Mouse (Mus musculus): ENCODE measurements around the gene Frat1. TPM values are rescaled to one million over a fixed set of nuclear protein-coding genes. Genes with fewer than 3 reads are reported as not detected.

Frat1 gene
- polyA plus RNA-seq, 1 experiment from 2014 or later = 12.2 TPM

GRCm38 (mm10) chr19:41796789-41797327 lies 32.9 kb upstream of the Frat1 start:
- Histone ChIP-seq H3K4me2 (ENCODE audit: low read depth, low read length) (no peak overlapping the region), H3K4me1 (ENCODE audit: control insufficient read depth, insufficient read depth, low read length) (peaks cover 22% of the 10 kb centered on the region), H3K9me3 (ENCODE audit: control insufficient read depth, low read length) (no peaks in the 10 kb centered on the region), H3K9ac (ENCODE audit: low read depth, low read length) (no peak overlapping the region), H3K4me3 (ENCODE audit: low read length) (no peak overlapping the region), H3K27ac (ENCODE audit: low read length) (no peak overlapping the region), H3K36me3 (ENCODE audit: control insufficient read depth, insufficient read depth, low read length) (no peaks in the 10 kb centered on the region), H3K27me3 (replicated peaks; ENCODE audit: control insufficient read depth, insufficient read depth, low read length) (no peaks in the 10 kb centered on the region)
- 82% methylated on average over 12 of the region's 12 CpGs for WGBS
- no peak for ATAC-seq

GRCm38 (mm10) chr19:41797536-41797935 lies 32.2 kb upstream of the Frat1 start:
- H3K4me3 ChIP-seq (ENCODE audit: low read length) = no peak overlapping the region
- no peak for ATAC-seq
- 88% methylated on average over 6 of the region's 6 CpGs for WGBS
- H3K27me3 ChIP-seq (replicated peaks; ENCODE audit: control insufficient read depth, insufficient read depth, low read length) = no peaks in the 10 kb centered on the region
- no peak overlapping the region for H3K4me2 ChIP-seq (ENCODE audit: low read depth, low read length)
- no peak overlapping the region for H3K9ac ChIP-seq (ENCODE audit: low read depth, low read length)
- no peaks in the 10 kb centered on the region for H3K9me3 ChIP-seq (ENCODE audit: control insufficient read depth, low read length)
- no peak overlapping the region for H3K27ac ChIP-seq (ENCODE audit: low read length)
- H3K36me3 ChIP-seq (ENCODE audit: control insufficient read depth, insufficient read depth, low read length) = no peaks in the 10 kb centered on the region
- H3K4me1 ChIP-seq (ENCODE audit: control insufficient read depth, insufficient read depth, low read length) = peaks cover 22% of the 10 kb centered on the region

GRCm38 (mm10) chr19:41800451-41800850 lies 29.3 kb upstream of the Frat1 start:
- 46% methylated on average over 6 of the region's 6 CpGs for WGBS
- peaks cover 15% of the 10 kb centered on the region for H3K4me1 ChIP-seq (ENCODE audit: control insufficient read depth, insufficient read depth, low read length)
- peak overlapping the region; percentile 89 for H3K9ac ChIP-seq (ENCODE audit: low read depth, low read length)
- H3K4me3 ChIP-seq (ENCODE audit: low read length) = peak overlapping the region; percentile 91
- peak overlapping the region; percentile 83 for H3K4me2 ChIP-seq (ENCODE audit: low read depth, low read length)
- no peaks in the 10 kb centered on the region for H3K27me3 ChIP-seq (replicated peaks; ENCODE audit: control insufficient read depth, insufficient read depth, low read length)
- no peaks in the 10 kb centered on the region for H3K9me3 ChIP-seq (ENCODE audit: control insufficient read depth, low read length)
- no peak for ATAC-seq
- no peak overlapping the region for H3K27ac ChIP-seq (ENCODE audit: low read length)
- no peaks in the 10 kb centered on the region for H3K36me3 ChIP-seq (ENCODE audit: control insufficient read depth, insufficient read depth, low read length)

GRCm38 (mm10) chr19:41800986-41801741 lies 28.6 kb upstream of the Frat1 start:
- Histone ChIP-seq H3K4me2 (ENCODE audit: low read depth, low read length) (peak overlapping the region; percentile 83), H3K9ac (ENCODE audit: low read depth, low read length) (peak overlapping the region; percentile 89), H3K27ac (ENCODE audit: low read length) (peak overlapping the region; percentile 38), H3K36me3 (ENCODE audit: control insufficient read depth, insufficient read depth, low read length) (no peaks in the 10 kb centered on the region), H3K4me3 (ENCODE audit: low read length) (peak overlapping the region; percentile 91), H3K9me3 (ENCODE audit: control insufficient read depth, low read length) (no peaks in the 10 kb centered on the region), H3K4me1 (ENCODE audit: control insufficient read depth, insufficient read depth, low read length) (peaks cover 12% of the 10 kb centered on the region), H3K27me3 (replicated peaks; ENCODE audit: control insufficient read depth, insufficient read depth, low read length) (no peaks in the 10 kb centered on the region)
- 4% methylated on average over 26 of the region's 26 CpGs for WGBS
- no peak; the same call in 1 of the 2 replicates for ATAC-seq

DNA sequence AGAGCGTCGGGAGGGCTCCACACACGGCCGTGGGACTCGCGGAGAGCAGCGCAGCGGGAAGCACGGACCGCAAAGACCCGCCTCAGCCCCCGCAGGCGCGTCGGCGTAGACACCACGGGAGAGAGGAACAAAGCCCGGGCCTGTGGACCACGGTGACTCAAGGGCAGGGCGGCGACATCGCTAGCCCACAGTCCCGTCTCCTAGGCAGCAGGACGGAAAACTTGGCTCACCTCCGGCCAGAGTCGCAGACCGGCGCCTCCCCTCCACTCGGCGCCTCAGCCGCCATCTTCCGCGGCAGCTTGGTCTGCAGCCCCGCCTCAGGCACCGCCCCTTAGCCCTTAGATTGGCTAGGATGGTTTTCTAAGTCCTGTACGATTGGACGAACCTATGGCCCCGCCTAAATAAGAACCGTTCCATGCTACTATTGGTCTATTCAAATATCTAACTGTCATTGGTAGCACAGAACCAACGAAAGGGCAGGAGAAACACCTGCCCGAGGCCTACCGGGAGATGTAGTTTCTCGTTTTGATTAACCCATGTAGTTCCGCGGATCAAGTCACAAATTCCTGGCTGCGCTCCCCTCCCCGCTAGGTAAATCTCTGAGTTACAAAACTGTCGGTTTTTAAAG lies 27.9 kb upstream of the Frat1 start, which contains the start of gene Arhgap19:
Arhgap19 (minus strand) TSS at position 306 of the 628 bp plus-strand sequence.
- peaks cover 10% of the 10 kb centered on the region for H3K4me1 ChIP-seq (ENCODE audit: control insufficient read depth, insufficient read depth, low read length)
- peak within 1 kb of the TSS; percentile 89 for H3K9ac ChIP-seq (ENCODE audit: low read depth, low read length)
- no peaks in the 10 kb centered on the region for H3K36me3 ChIP-seq (ENCODE audit: control insufficient read depth, insufficient read depth, low read length)
- peak within 1 kb of the TSS; percentile 38 for H3K27ac ChIP-seq (ENCODE audit: low read length)
- peak within 1 kb of the TSS; percentile 91 for H3K4me3 ChIP-seq (ENCODE audit: low read length)
- WGBS = under 1% methylated on average over 48 of the region's 48 CpGs
- H3K4me2 ChIP-seq (ENCODE audit: low read depth, low read length) = peak within 1 kb of the TSS; percentile 83
- no peaks in the 10 kb centered on the region for H3K27me3 ChIP-seq (replicated peaks; ENCODE audit: control insufficient read depth, insufficient read depth, low read length)
- no peaks in the 10 kb centered on the region for H3K9me3 ChIP-seq (ENCODE audit: control insufficient read depth, low read length)
- peak; percentile 100 for ATAC-seq

- H3K36me3 ChIP-seq (ENCODE audit: control insufficient read depth, insufficient read depth, low read length) = no peaks in the 10 kb centered on the region
- H3K9me3 ChIP-seq (ENCODE audit: control insufficient read depth, low read length) = no peaks in the 10 kb centered on the region
- no peak for ATAC-seq
- no peaks in the 10 kb centered on the region for H3K27me3 ChIP-seq (replicated peaks; ENCODE audit: control insufficient read depth, insufficient read depth, low read length)
- H3K4me3 ChIP-seq (ENCODE audit: low read length) = no peak overlapping the region
- no peak overlapping the region for H3K9ac ChIP-seq (ENCODE audit: low read depth, low read length)
- H3K27ac ChIP-seq (ENCODE audit: low read length) = no peak overlapping the region
- no peak overlapping the region for H3K4me2 ChIP-seq (ENCODE audit: low read depth, low read length)
- H3K4me1 ChIP-seq (ENCODE audit: control insufficient read depth, insufficient read depth, low read length) = peaks cover 9% of the 10 kb centered on the region
- WGBS = 43% methylated on average over 7 of the region's 7 CpGs
Observed at GRCm38 (mm10) chr19:41803322-41803721, 26.4 kb upstream of the Frat1 start.

DNA sequence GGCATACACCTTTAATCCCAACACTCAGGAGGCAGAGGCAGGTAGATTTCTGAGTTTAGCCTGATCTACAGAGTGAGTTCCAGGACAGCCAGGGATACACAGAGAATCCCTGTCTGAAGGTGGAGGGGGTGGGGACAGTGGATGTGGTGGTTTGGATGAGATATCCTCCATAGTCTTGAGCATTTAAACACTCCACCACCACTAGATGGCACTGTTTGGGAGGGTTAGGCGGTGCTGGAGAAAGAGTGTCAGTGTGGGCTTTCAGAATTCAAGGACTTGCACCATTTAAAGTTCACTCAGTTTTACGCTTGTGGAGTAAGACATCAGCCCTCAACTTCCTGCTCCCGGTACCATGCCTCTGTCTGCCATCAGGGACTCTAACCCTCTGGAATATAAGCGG lies 23.9 kb upstream of the Frat1 start:
- Histone ChIP-seq H3K4me1 (ENCODE audit: control insufficient read depth, insufficient read depth, low read length) (no peaks in the 10 kb centered on the region), H3K36me3 (ENCODE audit: control insufficient read depth, insufficient read depth, low read length) (no peaks in the 10 kb centered on the region), H3K9ac (ENCODE audit: low read depth, low read length) (no peak overlapping the region), H3K9me3 (ENCODE audit: control insufficient read depth, low read length) (no peaks in the 10 kb centered on the region), H3K4me3 (ENCODE audit: low read length) (no peak overlapping the region), H3K27me3 (replicated peaks; ENCODE audit: control insufficient read depth, insufficient read depth, low read length) (no peaks in the 10 kb centered on the region), H3K4me2 (ENCODE audit: low read depth, low read length) (no peak overlapping the region), H3K27ac (ENCODE audit: low read length) (no peak overlapping the region)
- WGBS = 92% methylated on average over 4 of the region's 4 CpGs
- ATAC-seq = no peak

GRCm38 (mm10) chr19:41807497-41807896 lies 22.3 kb upstream of the Frat1 start:
- no peak overlapping the region for H3K4me2 ChIP-seq (ENCODE audit: low read depth, low read length)
- H3K4me3 ChIP-seq (ENCODE audit: low read length) = no peak overlapping the region
- no peaks in the 10 kb centered on the region for H3K27me3 ChIP-seq (replicated peaks; ENCODE audit: control insufficient read depth, insufficient read depth, low read length)
- no peak overlapping the region for H3K9ac ChIP-seq (ENCODE audit: low read depth, low read length)
- ATAC-seq = no peak
- H3K36me3 ChIP-seq (ENCODE audit: control insufficient read depth, insufficient read depth, low read length) = no peaks in the 10 kb centered on the region
- no peaks in the 10 kb centered on the region for H3K4me1 ChIP-seq (ENCODE audit: control insufficient read depth, insufficient read depth, low read length)
- H3K27ac ChIP-seq (ENCODE audit: low read length) = no peak overlapping the region
- 86% methylated on average over 9 of the region's 9 CpGs for WGBS
- no peaks in the 10 kb centered on the region for H3K9me3 ChIP-seq (ENCODE audit: control insufficient read depth, low read length)

- Histone ChIP-seq H3K27ac (ENCODE audit: low read length) (no peak overlapping the region), H3K4me2 (ENCODE audit: low read depth, low read length) (no peak overlapping the region)
- ATAC-seq = no peak
Observed at GRCm38 (mm10) chr19:41808104-41808634, 21.6 kb upstream of the Frat1 start.

More at GRCm38 (mm10) chr19:41808104-41808634, 21.6 kb upstream of the Frat1 start:
- Histone ChIP-seq H3K27me3 (replicated peaks; ENCODE audit: control insufficient read depth, insufficient read depth, low read length) (no peaks in the 10 kb centered on the region), H3K9ac (ENCODE audit: low read depth, low read length) (no peak overlapping the region), H3K4me3 (ENCODE audit: low read length) (no peak overlapping the region), H3K9me3 (ENCODE audit: control insufficient read depth, low read length) (no peaks in the 10 kb centered on the region), H3K36me3 (ENCODE audit: control insufficient read depth, insufficient read depth, low read length) (no peaks in the 10 kb centered on the region), H3K4me1 (ENCODE audit: control insufficient read depth, insufficient read depth, low read length) (no peaks in the 10 kb centered on the region)
- WGBS = 85% methylated on average over 8 of the region's 8 CpGs
